Mouse (Mus musculus): Measurements from ENCODE around the gene Atg14. TPM values are rescaled to one million over a fixed set of nuclear protein-coding genes. Genes with fewer than 3 reads are reported as not detected.

Gene Atg14
- polyA plus RNA-seq, 1 experiment: 8.5 TPM

DNA sequence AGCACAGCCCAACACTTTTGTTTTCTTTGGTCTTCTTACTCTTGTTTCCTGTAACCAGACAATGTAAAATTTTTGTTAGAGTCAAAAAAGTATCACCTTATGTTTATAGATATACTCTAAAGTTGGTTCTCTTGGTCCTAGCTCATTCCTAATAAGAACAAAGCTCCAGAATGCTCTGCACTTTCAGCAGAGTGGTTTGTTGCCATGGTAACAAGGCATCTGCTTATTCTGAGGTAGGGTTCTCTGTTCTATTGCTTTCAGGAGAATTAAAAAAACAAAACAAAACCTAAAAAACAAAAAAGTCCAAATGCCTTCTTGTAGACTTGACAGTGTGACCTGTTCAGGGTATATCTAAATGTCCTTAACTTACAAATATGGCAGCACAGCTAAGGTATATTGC, 62.4 kb downstream of the Atg14 start:
- TF ChIP-seq POLR2A (IDR thresholded peaks at IDR 0.05; ENCODE audit: control insufficient read depth, extremely low read depth, insufficient read depth, low read length, poor library complexity) (no peak), CTCF (IDR thresholded peaks at IDR 0.05; ENCODE audit: borderline replicate concordance, control insufficient read depth, extremely low read depth, insufficient read depth, low read length, poor library complexity) (no peak)

DNA sequence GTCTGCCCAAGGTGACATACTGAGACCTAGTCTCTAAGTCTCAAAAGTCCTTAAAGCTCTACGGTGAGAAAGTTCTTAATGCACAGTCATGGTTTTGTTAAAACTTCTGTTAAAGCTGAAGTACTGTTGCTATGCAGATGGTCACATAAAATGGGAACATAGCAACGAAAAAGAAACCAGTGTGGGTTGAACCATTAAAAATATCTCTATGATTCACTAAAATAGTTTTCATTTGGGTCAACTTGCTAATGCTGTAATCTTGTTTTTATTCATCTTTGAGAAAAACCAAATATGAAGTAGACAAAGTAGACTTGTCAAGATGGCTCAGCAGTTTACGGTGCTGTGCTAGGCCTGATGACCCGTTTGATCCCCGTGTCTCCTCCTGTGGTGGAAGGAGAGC, 63.8 kb downstream of the Atg14 start:
- 0 out of 2 replicates have a peak, but pooled peaks cover 3% of the 10 kb centered on the region for H3K4me1 ChIP-seq (replicated peaks; ENCODE audit: control insufficient read depth, insufficient read depth, low read length)
- H3K4me3 ChIP-seq (ENCODE audit: control insufficient read depth, insufficient read depth, low read length): no peak overlapping the region
- whole genome bisulfite sequencing: 82% methylated on average over 5 of the region's 5 CpGs
- TF ChIP-seq POLR2A (IDR thresholded peaks at IDR 0.05; ENCODE audit: control insufficient read depth, extremely low read depth, insufficient read depth, low read length, poor library complexity): no peak
- no peak for TF ChIP-seq CTCF (IDR thresholded peaks at IDR 0.05; ENCODE audit: borderline replicate concordance, control insufficient read depth, extremely low read depth, insufficient read depth, low read length, poor library complexity)
- no peaks in the 10 kb centered on the region for H3K36me3 ChIP-seq (ENCODE audit: control insufficient read depth, insufficient read depth, low read length)
- no peaks in the 10 kb centered on the region for H3K27me3 ChIP-seq (ENCODE audit: control insufficient read depth, insufficient read depth, low read length)
- H3K27ac ChIP-seq (ENCODE audit: control insufficient read depth, insufficient read depth, low read length): no peak overlapping the region
- DNase-seq: no peak

More for the DNA sequence above, 62.4 kb downstream of the Atg14 start:
- Histone ChIP-seq H3K4me1 (replicated peaks; ENCODE audit: control insufficient read depth, insufficient read depth, low read length) (0 out of 2 replicates have a peak, but pooled peaks cover 2% of the 10 kb centered on the region), H3K27ac (ENCODE audit: control insufficient read depth, insufficient read depth, low read length) (no peak overlapping the region), H3K4me3 (ENCODE audit: control insufficient read depth, insufficient read depth, low read length) (no peak overlapping the region), H3K27me3 (ENCODE audit: control insufficient read depth, insufficient read depth, low read length) (no peaks in the 10 kb centered on the region), H3K36me3 (ENCODE audit: control insufficient read depth, insufficient read depth, low read length) (no peaks in the 10 kb centered on the region)
- DNase-seq: no peak

DNA sequence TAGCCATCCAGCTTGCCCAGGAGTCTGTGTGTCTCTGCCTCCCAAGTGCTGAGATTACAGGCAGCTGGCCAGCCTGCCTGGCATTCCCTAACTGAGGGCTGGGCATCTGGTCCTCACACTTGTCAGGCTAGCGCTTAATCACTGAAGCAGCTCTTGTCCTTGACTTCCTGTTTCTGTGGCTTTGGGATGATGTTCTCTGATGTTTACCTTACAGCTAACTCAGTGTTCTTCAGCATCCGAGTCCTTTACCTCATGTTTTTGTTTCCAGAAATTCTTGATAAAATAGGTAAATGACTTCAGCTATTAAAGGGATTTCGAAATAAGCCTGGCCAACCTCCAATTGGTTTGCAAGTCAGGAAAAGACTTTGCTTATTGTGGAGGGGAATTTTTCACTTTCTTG, 66.4 kb downstream of the Atg14 start:
- TF ChIP-seq CTCF (IDR thresholded peaks at IDR 0.05; ENCODE audit: borderline replicate concordance, control insufficient read depth, extremely low read depth, insufficient read depth, low read length, poor library complexity): no peak
- no peak for TF ChIP-seq POLR2A (IDR thresholded peaks at IDR 0.05; ENCODE audit: control insufficient read depth, extremely low read depth, insufficient read depth, low read length, poor library complexity)
- H3K27ac ChIP-seq (ENCODE audit: control insufficient read depth, insufficient read depth, low read length): no peak overlapping the region
- no peaks in the 10 kb centered on the region for H3K36me3 ChIP-seq (ENCODE audit: control insufficient read depth, insufficient read depth, low read length)
- 0 out of 2 replicates have a peak, but pooled peaks cover 2% of the 10 kb centered on the region for H3K4me1 ChIP-seq (replicated peaks; ENCODE audit: control insufficient read depth, insufficient read depth, low read length)
- H3K4me3 ChIP-seq (ENCODE audit: control insufficient read depth, insufficient read depth, low read length): no peak overlapping the region
- no peaks in the 10 kb centered on the region for H3K27me3 ChIP-seq (ENCODE audit: control insufficient read depth, insufficient read depth, low read length)
- DNase-seq: no peak
- 93% methylated on average over 3 of the region's 3 CpGs for WGBS

DNA sequence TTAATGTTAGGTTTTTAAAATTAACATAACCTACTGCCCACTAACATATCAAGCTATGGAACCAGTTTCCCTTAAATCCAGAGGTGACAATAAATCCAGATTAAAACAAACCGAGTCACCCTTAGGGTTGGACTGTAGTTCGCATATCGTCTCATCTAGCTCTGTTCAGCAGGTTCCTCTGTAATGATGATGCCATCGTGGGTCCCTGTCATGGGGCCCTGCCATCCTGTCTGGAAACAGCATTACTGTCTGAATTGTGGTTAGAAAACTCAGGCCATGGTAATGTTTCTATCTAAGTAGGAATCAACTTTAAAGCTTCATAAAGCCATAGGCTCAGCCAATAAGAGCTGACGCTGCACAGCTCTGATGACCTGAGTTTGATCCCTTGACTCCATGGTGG, 71.8 kb downstream of the Atg14 start:
- Histone ChIP-seq H3K27me3 (ENCODE audit: control insufficient read depth, insufficient read depth, low read length) (no peaks in the 10 kb centered on the region), H3K27ac (ENCODE audit: control insufficient read depth, insufficient read depth, low read length) (no peak overlapping the region), H3K4me1 (replicated peaks; ENCODE audit: control insufficient read depth, insufficient read depth, low read length) (0 out of 2 replicates have a peak, but pooled peaks cover 2% of the 10 kb centered on the region), H3K36me3 (ENCODE audit: control insufficient read depth, insufficient read depth, low read length) (no peaks in the 10 kb centered on the region), H3K4me3 (ENCODE audit: control insufficient read depth, insufficient read depth, low read length) (no peak overlapping the region)
- TF ChIP-seq POLR2A (IDR thresholded peaks at IDR 0.05; ENCODE audit: control insufficient read depth, extremely low read depth, insufficient read depth, low read length, poor library complexity) (no peak), CTCF (IDR thresholded peaks at IDR 0.05; ENCODE audit: borderline replicate concordance, control insufficient read depth, extremely low read depth, insufficient read depth, low read length, poor library complexity) (no peak)
- no peak for DNase-seq
- 82% methylated on average over 5 of the region's 5 CpGs for WGBS

DNA sequence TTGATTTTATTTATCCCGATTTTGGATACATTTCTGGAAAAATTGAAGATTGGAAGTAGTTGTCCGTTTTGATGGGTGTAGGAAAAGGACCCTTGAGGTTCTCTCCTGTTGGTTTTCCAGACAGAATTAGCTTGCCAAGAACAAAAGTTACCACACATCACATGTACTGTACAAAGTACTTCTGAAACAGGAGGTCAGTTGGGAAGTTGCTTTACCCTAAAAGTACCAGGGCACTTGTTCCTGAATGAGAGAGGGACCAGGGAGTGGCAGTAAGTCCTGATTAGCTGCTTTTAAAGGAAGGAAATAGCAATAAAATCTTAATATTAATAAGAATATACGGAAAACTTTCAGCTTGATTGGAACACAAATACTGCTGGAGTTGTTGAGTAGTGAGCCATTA, 73.3 kb downstream of the Atg14 start:
- Histone ChIP-seq H3K27ac (ENCODE audit: control insufficient read depth, insufficient read depth, low read length) (no peak overlapping the region), H3K27me3 (ENCODE audit: control insufficient read depth, insufficient read depth, low read length) (no peaks in the 10 kb centered on the region), H3K4me1 (replicated peaks; ENCODE audit: control insufficient read depth, insufficient read depth, low read length) (no peaks in the 10 kb centered on the region), H3K36me3 (ENCODE audit: control insufficient read depth, insufficient read depth, low read length) (no peaks in the 10 kb centered on the region), H3K4me3 (ENCODE audit: control insufficient read depth, insufficient read depth, low read length) (no peak overlapping the region)
- DNase-seq: no peak
- no peak for TF ChIP-seq POLR2A (IDR thresholded peaks at IDR 0.05; ENCODE audit: control insufficient read depth, extremely low read depth, insufficient read depth, low read length, poor library complexity)
- no peak for TF ChIP-seq CTCF (IDR thresholded peaks at IDR 0.05; ENCODE audit: borderline replicate concordance, control insufficient read depth, extremely low read depth, insufficient read depth, low read length, poor library complexity)
- 97% methylated on average over 3 of the region's 3 CpGs for WGBS

DNA sequence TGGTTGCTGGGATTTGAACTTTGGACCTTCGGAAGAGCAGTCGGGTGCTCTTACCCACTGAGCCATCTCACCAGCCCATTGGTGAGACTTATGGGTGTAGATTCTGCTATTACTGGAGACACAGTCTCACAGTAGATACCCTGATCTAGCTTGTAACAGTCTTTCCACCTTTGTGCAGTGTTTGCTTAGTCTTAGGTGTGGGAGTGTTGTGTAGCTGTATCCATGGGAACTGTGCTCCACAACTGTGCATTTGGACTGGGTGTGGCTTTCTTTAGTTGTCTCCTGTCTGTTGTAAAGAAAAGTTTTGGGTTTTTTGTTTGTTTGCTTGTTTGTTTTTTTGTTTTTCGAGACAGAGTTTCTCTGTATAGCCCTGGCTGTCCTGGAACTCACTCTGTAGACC, 74.5 kb downstream of the Atg14 start:
- Histone ChIP-seq H3K4me3 (ENCODE audit: control insufficient read depth, insufficient read depth, low read length) (no peak overlapping the region), H3K27ac (ENCODE audit: control insufficient read depth, insufficient read depth, low read length) (no peak overlapping the region), H3K36me3 (ENCODE audit: control insufficient read depth, insufficient read depth, low read length) (no peaks in the 10 kb centered on the region), H3K4me1 (replicated peaks; ENCODE audit: control insufficient read depth, insufficient read depth, low read length) (no peaks in the 10 kb centered on the region), H3K27me3 (ENCODE audit: control insufficient read depth, insufficient read depth, low read length) (no peaks in the 10 kb centered on the region)
- over 99% methylated on average over 3 of the region's 3 CpGs for WGBS
- DNase-seq: no peak
- TF ChIP-seq CTCF (IDR thresholded peaks at IDR 0.05; ENCODE audit: borderline replicate concordance, control insufficient read depth, extremely low read depth, insufficient read depth, low read length, poor library complexity) (no peak), POLR2A (IDR thresholded peaks at IDR 0.05; ENCODE audit: control insufficient read depth, extremely low read depth, insufficient read depth, low read length, poor library complexity) (no peak)
